Mouse (Mus musculus): ENCODE data around the gene Arhgap18. TPM values are rescaled to one million over a fixed set of nuclear protein-coding genes. Genes with fewer than 3 reads are reported as not detected.

Gene Arhgap18
- polyA plus RNA-seq, 1 experiment: not detected

- no peak for TF ChIP-seq CTCF (IDR thresholded peaks at IDR 0.05; ENCODE audit: insufficient read depth, low read depth, low read length)
- TF ChIP-seq POLR2A (IDR thresholded peaks at IDR 0.05; ENCODE audit: insufficient read depth, low read depth, low read length): no peak
Observed at GRCm38 (mm10) chr10:26815646-26816045, 62.4 kb downstream of the Arhgap18 start.

GRCm38 (mm10) chr10:26820326-26820725 lies 67.1 kb downstream of the Arhgap18 start:
- no peak for TF ChIP-seq CTCF (IDR thresholded peaks at IDR 0.05; ENCODE audit: insufficient read depth, low read depth, low read length)
- TF ChIP-seq POLR2A (IDR thresholded peaks at IDR 0.05; ENCODE audit: insufficient read depth, low read depth, low read length): no peak
- no peak overlapping the region for H3K4me3 ChIP-seq (ENCODE audit: insufficient read depth, low read depth, low read length)
- no peak overlapping the region for H3K27ac ChIP-seq (ENCODE audit: insufficient read depth, low read depth, low read length)
- no peaks in the 10 kb centered on the region for H3K4me1 ChIP-seq (ENCODE audit: control insufficient read depth, insufficient read depth, low read length)

More at GRCm38 (mm10) chr10:26815646-26816045, 62.4 kb downstream of the Arhgap18 start:
- H3K4me3 ChIP-seq (ENCODE audit: insufficient read depth, low read depth, low read length): no peak overlapping the region
- WGBS: 76% methylated on average over 8 of the region's 8 CpGs
- H3K4me1 ChIP-seq (ENCODE audit: control insufficient read depth, insufficient read depth, low read length): no peaks in the 10 kb centered on the region
- no peak overlapping the region for H3K27ac ChIP-seq (ENCODE audit: insufficient read depth, low read depth, low read length)

GRCm38 (mm10) chr10:26820936-26821335 lies 67.7 kb downstream of the Arhgap18 start:
- Histone ChIP-seq H3K4me3 (ENCODE audit: insufficient read depth, low read depth, low read length) (no peak overlapping the region), H3K27ac (ENCODE audit: insufficient read depth, low read depth, low read length) (no peak overlapping the region), H3K4me1 (ENCODE audit: control insufficient read depth, insufficient read depth, low read length) (no peaks in the 10 kb centered on the region)
- WGBS: 96% methylated on average over 1 of the region's 1 CpGs
- no peak for TF ChIP-seq POLR2A (IDR thresholded peaks at IDR 0.05; ENCODE audit: insufficient read depth, low read depth, low read length)
- TF ChIP-seq CTCF (IDR thresholded peaks at IDR 0.05; ENCODE audit: insufficient read depth, low read depth, low read length): no peak

- no peak for TF ChIP-seq POLR2A (IDR thresholded peaks at IDR 0.05; ENCODE audit: insufficient read depth, low read depth, low read length)
- TF ChIP-seq CTCF (IDR thresholded peaks at IDR 0.05; ENCODE audit: insufficient read depth, low read depth, low read length): no peak
- H3K4me3 ChIP-seq (ENCODE audit: insufficient read depth, low read depth, low read length): no peak overlapping the region
- WGBS: 64% methylated on average over 5 of the region's 5 CpGs
Observed at GRCm38 (mm10) chr10:26823997-26824396, 70.8 kb downstream of the Arhgap18 start.

GRCm38 (mm10) chr10:26825246-26825889 lies 72.1 kb downstream of the Arhgap18 start:
- H3K4me1 ChIP-seq (ENCODE audit: control insufficient read depth, insufficient read depth, low read length): no peaks in the 10 kb centered on the region
- no peak overlapping the region for H3K27ac ChIP-seq (ENCODE audit: insufficient read depth, low read depth, low read length)
- TF ChIP-seq POLR2A (IDR thresholded peaks at IDR 0.05; ENCODE audit: insufficient read depth, low read depth, low read length) (no peak), CTCF (IDR thresholded peaks at IDR 0.05; ENCODE audit: insufficient read depth, low read depth, low read length) (no peak)
- WGBS: 73% methylated on average over 8 of the region's 8 CpGs
- no peak overlapping the region for H3K4me3 ChIP-seq (ENCODE audit: insufficient read depth, low read depth, low read length)

More at GRCm38 (mm10) chr10:26823997-26824396, 70.8 kb downstream of the Arhgap18 start:
- Histone ChIP-seq H3K27ac (ENCODE audit: insufficient read depth, low read depth, low read length) (no peak overlapping the region), H3K4me1 (ENCODE audit: control insufficient read depth, insufficient read depth, low read length) (no peaks in the 10 kb centered on the region)

- no peaks in the 10 kb centered on the region for H3K4me1 ChIP-seq (ENCODE audit: control insufficient read depth, insufficient read depth, low read length)
- no peak overlapping the region for H3K4me3 ChIP-seq (ENCODE audit: insufficient read depth, low read depth, low read length)
- 36% methylated on average over 5 of the region's 5 CpGs for WGBS
- no peak overlapping the region for H3K27ac ChIP-seq (ENCODE audit: insufficient read depth, low read depth, low read length)
- no peak for TF ChIP-seq POLR2A (IDR thresholded peaks at IDR 0.05; ENCODE audit: insufficient read depth, low read depth, low read length)
- TF ChIP-seq CTCF (IDR thresholded peaks at IDR 0.05; ENCODE audit: insufficient read depth, low read depth, low read length): no peak
Observed at GRCm38 (mm10) chr10:26827315-26827714, 74.1 kb downstream of the Arhgap18 start.

GRCm38 (mm10) chr10:26828412-26829137 lies 75.4 kb downstream of the Arhgap18 start:
- Histone ChIP-seq H3K4me1 (ENCODE audit: control insufficient read depth, insufficient read depth, low read length) (no peaks in the 10 kb centered on the region), H3K4me3 (ENCODE audit: insufficient read depth, low read depth, low read length) (no peak overlapping the region), H3K27ac (ENCODE audit: insufficient read depth, low read depth, low read length) (no peak overlapping the region)
- 59% methylated on average over 9 of the region's 9 CpGs for WGBS
- no peak for TF ChIP-seq POLR2A (IDR thresholded peaks at IDR 0.05; ENCODE audit: insufficient read depth, low read depth, low read length)
- TF ChIP-seq CTCF (IDR thresholded peaks at IDR 0.05; ENCODE audit: insufficient read depth, low read depth, low read length): no peak

- H3K4me1 ChIP-seq (ENCODE audit: control insufficient read depth, insufficient read depth, low read length): no peaks in the 10 kb centered on the region
- H3K4me3 ChIP-seq (ENCODE audit: insufficient read depth, low read depth, low read length): no peak overlapping the region
- TF ChIP-seq POLR2A (IDR thresholded peaks at IDR 0.05; ENCODE audit: insufficient read depth, low read depth, low read length) (no peak), CTCF (IDR thresholded peaks at IDR 0.05; ENCODE audit: insufficient read depth, low read depth, low read length) (no peak)
- H3K27ac ChIP-seq (ENCODE audit: insufficient read depth, low read depth, low read length): no peak overlapping the region
- WGBS: 96% methylated on average over 3 of the region's 3 CpGs
Observed at GRCm38 (mm10) chr10:26832068-26832467, 78.8 kb downstream of the Arhgap18 start.

- Histone ChIP-seq H3K4me1 (ENCODE audit: control insufficient read depth, insufficient read depth, low read length) (no peaks in the 10 kb centered on the region), H3K4me3 (ENCODE audit: insufficient read depth, low read depth, low read length) (no peak overlapping the region), H3K27ac (ENCODE audit: insufficient read depth, low read depth, low read length) (no peak overlapping the region)
- TF ChIP-seq CTCF (IDR thresholded peaks at IDR 0.05; ENCODE audit: insufficient read depth, low read depth, low read length): no peak
- 93% methylated on average over 3 of the region's 3 CpGs for WGBS
Observed at GRCm38 (mm10) chr10:26832669-26833249, 79.5 kb downstream of the Arhgap18 start.

Data from olfactory bulb, adult 2 months (tissue).